Mouse (Mus musculus) gastrocnemius, postnatal 10 days (tissue): ENCODE measurements around the gene Map4k3. TPM values are rescaled to one million over a fixed set of nuclear protein-coding genes. Genes with fewer than 3 reads are reported as not detected.
"Not testable (repeated sequence)": the region's sequence is repeated elsewhere in the genome, so short reads cannot be mapped to it uniquely, and the experiment has no call there.

Experiments
- DNase-seq: peaks from one replicate; pipeline ENCODE4 v3.0.0; 2021; ENCODE audit warnings: mixed read lengths
- total RNA-seq, 2 experiments: library from RNA; stranded (reverse); gene quantifications; 2 replicates each; pipeline ENCODE4 v1.2.3; 2021

Map4k3 gene
- total RNA-seq, 2 experiments from 2014 or later, result 21.8 to 28.5 TPM

GRCm38 (mm10) chr17:80632354-80632753, 95.9 kb downstream of the Map4k3 start:
- DNase-seq, result no peak

DNA sequence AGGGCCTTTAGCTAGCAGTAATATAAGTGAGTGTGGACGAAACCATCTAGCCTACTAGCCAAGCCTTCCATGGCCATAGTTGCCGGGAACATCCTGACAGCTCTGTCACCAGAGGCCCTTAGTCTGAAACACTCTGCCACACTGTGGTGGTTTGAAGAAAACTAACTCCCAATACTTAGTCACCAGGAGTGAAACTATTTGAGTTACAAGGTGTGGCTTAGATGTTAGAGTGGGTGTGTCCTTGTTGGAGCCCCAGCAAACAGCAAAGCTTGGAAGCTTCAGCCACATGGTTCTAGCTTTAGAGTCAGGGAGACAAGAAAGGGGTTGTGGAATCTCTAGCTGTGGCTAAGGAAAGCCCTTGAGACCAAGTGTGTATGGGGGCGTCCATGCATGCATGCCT, 97.3 kb downstream of the Map4k3 start:
- DNase-seq, result no peak

DNA sequence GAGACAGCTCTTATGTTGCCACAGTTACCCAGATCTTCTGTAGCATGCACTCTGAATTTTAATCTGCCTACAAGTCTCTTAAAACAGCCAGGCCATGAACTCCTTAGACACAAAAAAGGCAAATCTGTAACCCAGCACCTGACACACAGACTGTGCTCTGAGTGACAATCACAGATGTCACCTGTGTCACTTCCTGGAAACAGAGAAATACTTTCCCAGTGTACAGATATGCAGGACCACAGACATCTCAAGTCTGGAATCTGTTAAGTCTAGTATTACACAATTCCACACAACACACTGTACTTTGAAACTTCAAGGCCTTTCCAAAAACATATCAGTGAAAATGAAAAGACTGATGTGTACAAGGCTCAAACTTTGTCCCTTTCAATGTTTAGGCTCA, 103.3 kb downstream of the Map4k3 start:
- DNase-seq, result no peak

GRCm38 (mm10) chr17:80621691-80622090, 106.6 kb downstream of the Map4k3 start:
- no peak for DNase-seq

DNA sequence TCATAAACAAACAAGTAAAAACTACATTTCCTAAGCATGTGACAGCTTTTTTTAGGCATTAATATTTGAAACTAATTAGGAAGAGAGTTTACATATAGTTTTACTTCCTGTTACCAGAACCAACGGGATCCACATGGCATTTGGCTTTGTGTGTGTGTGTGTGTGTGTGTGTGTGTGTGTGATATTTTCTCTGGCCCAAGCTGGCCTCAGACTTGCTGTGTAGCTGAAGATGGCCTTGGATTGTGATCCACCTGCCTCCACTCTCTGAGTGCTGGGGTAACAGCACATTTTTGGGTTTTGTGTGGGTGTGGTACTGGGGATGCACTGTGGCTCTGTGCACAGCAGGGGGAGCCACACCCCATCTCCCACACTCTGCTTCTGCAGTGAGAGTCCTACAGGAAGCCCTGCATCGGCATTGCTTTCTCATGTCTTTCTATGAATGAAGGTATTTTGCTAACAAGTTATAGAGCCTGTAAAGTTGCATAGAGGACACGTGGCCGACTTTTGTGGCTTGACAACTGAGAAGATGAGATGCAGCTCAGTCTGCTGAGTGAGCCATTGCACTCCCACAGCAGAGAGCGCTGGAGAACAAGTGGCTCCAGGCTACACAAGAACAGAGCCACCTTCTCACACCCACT, 107.4 kb downstream of the Map4k3 start:
- DNase-seq, result peak; percentile 64

GRCm38 (mm10) chr17:80619556-80619955, 108.7 kb downstream of the Map4k3 start:
- no peak for DNase-seq

- DNase-seq, result no peak
Measured at GRCm38 (mm10) chr17:80618890-80619289, 109.4 kb downstream of the Map4k3 start.

DNA sequence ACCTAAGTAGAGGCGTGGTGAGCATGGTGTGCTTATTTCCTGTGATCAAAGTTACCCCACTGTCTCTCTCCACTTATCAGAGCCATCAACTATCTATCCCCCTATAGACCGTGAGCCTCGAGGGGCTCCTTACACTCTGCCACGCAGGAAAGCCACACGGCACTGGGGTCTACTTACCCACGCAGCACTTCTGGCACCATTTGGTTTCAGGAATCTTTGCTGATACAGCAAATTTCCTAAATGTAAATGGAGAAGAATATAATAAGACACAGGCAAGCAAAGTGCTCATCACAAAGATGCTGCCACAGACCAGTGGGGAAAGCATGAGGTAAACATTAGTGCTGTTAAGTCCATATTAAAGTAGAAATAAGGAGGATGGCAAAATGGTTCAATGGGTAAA, 124.5 kb downstream of the Map4k3 start:
- no peak for DNase-seq

- DNase-seq, result no peak
Measured at GRCm38 (mm10) chr17:80603079-80603625, 125.1 kb downstream of the Map4k3 start.

DNA sequence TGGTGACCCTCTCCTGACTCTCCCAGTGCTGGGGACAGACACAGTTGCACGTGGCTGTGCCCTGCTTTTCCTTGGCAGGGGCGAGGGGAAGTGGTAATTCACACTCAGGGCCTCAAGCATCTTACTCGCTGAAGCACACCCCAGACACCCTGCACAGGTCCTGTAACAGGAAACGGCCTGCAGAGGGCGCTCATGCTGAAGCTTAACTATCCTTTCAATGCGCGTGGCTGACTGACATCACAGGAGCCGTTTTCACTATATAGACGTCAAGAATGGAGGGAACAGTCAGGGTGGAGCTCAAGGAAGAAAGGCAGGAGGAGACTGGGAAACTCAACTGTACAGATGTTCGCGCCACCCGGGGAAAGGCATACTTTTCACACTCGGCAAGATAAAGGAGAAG, 126.9 kb downstream of the Map4k3 start:
- peak; percentile 48 for DNase-seq

- DNase-seq, result no peak
Measured at GRCm38 (mm10) chr17:80583051-80583450, 145.2 kb downstream of the Map4k3 start.

DNA sequence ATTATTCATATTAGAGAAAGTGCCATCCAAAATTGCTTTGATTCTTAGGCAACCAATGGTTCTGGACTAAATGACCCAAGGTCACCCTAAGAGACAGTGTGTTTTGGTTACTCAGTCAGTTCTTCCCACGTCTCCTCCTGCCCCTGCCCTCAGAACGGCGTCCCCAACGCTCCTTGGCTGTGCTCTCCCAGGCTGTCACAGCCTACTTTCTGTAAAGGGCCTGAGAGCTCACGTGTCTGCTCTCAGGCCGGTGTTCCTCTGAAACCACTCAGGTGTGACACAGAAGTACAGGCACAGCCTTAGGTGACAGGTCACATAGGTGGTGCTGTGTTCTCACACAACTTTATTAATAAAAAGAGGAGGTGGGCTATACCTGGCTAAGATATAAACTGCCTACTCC, 148.4 kb downstream of the Map4k3 start:
- no peak for DNase-seq

GRCm38 (mm10) chr17:80579089-80579488, 149.2 kb downstream of the Map4k3 start:
- no peak for DNase-seq

DNA sequence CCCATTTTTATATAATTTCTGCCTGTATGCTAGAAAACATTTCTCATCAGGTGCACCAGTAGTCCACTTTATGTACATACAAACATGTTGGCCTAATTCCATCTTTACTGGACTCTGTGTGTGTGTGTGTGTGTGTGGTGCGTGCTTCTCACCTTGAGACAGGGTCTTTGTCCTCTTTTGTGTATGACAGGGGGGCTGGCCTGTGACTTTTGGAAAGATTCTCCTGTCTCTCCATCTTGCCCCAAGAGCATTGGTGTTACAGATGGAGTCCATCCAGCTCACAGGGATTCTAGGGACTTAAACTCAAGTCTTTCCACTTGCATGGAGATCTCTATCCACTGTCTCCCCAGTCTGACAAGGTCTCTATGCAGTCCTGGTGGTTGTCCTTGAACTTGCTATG, 150.2 kb downstream of the Map4k3 start:
- DNase-seq, result no peak

DNA sequence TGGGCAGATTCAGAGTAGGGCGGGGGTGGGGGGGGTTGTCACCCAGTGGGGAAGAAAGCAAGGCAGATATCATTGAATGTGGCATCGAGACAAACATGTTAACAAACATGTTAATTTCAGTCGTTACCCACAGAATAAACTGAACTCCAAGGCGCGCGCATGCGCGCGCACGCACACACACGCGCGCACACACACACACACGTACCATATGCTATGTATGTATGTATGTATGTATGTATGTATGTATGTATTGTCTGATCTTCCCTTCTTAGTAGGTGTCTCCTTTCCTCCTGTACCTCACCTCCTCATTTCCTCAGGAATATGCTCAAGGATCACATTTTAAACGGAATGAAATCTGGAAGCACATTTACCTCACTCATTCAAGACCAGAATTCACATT, 150.6 kb downstream of the Map4k3 start, which contains the start of gene Cdkl4:
Gene Cdkl4, minus strand, starts transcription at position 175 of the 400 bp plus-strand sequence.
- no peak for DNase-seq

DNA sequence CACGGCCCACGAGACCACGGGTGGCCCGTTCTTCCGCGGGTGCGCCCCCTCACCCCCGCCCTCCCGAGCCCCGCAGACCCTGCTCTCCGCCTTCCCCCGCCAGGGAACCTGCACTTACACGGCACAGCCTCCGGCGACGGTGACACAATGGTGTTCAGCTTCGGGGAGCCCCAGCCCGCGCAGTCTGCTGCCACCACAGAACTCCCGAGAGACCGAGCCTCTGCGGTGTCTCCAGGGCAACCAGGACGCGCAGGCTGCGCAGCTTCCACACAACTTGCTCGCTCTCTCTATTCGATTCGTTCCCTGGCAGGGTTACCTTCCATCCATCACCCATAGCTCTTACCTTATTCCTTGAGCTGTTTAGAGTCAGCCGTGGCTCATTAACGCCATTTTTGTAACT, 151.1 kb downstream of the Map4k3 start:
- DNase-seq, result peak; percentile 30

GRCm38 (mm10) chr17:80575008-80575407, 153.3 kb downstream of the Map4k3 start:
- no peak for DNase-seq

DNA sequence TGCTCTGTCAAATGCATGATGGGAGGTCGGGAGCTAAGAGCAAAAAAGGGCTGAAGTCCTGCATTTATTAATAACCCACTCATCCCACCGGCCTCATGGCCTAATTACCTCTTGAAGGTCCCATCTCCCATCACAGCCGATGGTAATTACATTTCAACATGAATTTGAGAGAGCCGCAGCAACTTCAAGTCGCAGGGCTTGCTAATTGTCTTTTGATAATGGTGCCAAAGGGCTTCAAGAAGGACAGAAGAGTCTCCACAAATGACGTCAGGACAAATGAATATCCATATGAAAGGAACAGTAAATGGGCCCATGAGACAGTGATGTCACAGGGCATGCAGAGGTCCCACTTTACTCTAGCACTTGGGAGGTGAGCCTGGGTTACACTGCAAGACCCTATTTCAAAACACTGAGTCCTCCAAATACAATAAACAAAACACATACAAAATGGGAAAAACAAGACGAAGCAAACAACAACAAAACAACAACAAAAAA, 153.8 kb downstream of the Map4k3 start:
- no peak for DNase-seq

- no peak for DNase-seq
Measured at GRCm38 (mm10) chr17:80572187-80572935, 155.9 kb downstream of the Map4k3 start.

DNA sequence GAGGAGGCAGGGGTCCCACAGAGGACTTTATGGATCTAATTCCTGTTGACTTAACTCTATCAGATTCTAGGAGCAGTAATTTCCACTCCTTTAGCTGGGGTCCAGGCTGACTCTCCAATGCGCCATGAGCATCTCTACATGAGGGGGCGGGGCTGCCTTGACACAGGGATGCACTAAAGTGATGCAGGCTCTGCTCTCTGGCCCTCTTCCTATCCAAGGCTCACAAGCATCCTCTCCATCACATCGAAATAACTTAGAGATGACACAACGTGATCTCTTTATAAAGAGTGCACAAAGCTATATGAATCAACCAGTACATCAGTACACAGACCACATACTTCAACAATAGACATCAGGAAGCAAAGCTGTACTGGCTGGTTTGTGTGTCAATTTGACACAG, 156.8 kb downstream of the Map4k3 start:
- DNase-seq, result no peak

DNA sequence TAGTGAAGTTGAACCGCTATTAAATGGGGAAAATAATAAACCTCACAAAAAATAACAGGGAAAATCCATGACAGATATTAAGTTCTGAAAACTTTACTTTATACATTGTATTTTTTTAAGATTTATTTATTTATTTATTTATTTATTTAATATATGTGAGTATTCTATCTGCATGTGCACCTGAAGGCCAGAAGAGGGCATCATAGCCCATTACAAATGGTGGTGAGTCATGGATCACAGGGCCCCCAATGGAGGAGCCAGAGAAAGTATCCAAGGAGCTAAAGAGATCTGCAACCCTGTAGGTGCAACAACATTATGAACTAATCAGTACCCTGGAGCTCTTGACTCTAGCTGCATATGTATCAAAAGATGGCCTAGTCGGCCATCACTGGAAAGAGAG, 158.6 kb downstream of the Map4k3 start:
- not testable (repeated sequence) for DNase-seq

DNA sequence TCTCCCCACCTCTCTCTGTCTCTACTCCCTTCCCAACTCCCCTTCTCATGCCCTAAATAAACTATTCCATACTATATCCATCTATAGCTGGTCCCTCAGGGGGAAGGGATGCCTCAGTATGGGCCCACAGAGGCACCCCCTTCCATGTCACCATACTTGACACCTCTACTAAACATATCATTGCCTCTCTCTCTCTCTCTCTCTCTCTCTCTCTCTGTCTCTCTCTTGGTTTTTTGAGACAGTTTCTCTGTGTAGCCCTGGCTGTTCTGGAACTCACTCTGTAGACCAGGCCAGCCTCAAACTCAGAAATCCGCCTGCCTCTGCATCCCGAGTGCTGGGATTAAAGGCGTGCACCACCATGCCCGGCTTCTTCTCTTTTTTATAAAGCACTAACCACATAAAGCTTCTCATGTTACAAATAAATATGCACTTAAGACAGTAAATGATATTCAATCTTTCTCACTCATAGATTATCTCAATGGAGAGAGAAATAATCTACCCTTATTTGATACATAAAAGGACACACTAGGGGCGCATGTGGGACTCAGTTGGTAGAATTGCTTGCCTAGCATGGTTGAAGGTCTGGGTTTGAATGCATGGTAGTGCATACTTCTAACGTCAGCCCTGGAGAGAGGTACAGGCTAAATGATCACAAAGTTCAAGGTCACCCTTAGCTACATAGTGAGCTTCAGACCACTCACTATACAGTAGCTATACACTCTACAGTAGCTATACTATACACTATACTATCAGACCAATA, 159.3 kb downstream of the Map4k3 start:
- DNase-seq, result no peak

DNA sequence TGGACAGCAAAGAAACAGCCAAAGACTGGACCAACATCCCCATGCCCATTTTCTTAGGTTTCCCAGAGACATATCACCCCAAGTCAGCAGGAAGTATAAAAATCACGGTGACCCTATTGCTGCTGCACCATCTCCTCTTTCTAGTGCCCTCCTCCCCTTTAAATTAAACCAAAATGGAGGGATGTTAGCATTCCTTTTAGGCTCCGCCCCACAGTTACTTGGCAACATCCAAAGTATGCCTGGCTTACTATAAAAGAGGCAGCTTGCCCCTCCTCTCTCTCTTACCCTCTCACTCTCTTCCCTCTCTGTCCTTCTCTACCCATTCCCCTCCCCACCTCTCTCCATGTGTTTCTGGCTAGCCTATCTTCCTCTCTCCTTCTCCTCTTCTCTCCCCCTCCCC, 159.8 kb downstream of the Map4k3 start:
- no peak for DNase-seq
